Comparison of ENCODE assay signal across 8 mouse cellular contexts in genomic region chr4:32520628-32521360, GRCm38 (mm10).
DNase-seq lines count a peak whose midpoint lies in the region; ATAC-seq and TF ChIP-seq lines count a peak whose summit lies in the region.

No protein-coding gene starts in this region.

- H3K4me3 ChIP-seq in liver, adult 2 months (ENCODE audit: insufficient read depth, low read depth, low read length): no peak overlapping the region
- no peak overlapping the region for H3K4me3 ChIP-seq in heart, embryonic 10.5 days
- no peak overlapping the region for H3K4me3 ChIP-seq in kidney, embryonic 16.5 days (ENCODE audit: low read length)
- H3K4me3 ChIP-seq in neural tube, embryonic 14.5 days (ENCODE audit: low read depth, low read length): no peak overlapping the region

- no peak overlapping the region for H3K9ac ChIP-seq in liver, adult 2 months (ENCODE audit: low read depth, low read length)
- no peak overlapping the region for H3K9ac ChIP-seq in kidney, embryonic 16.5 days (replicated peaks; ENCODE audit: low read length)
- H3K9ac ChIP-seq in neural tube, embryonic 14.5 days (replicated peaks; ENCODE audit: low read depth, low read length): no peak overlapping the region

- peaks cover 24% of the 10 kb centered on the region for H3K4me1 ChIP-seq in liver, adult 2 months (ENCODE audit: control insufficient read depth, insufficient read depth, low read length)
- peaks cover 72% of the 10 kb centered on the region for H3K4me1 ChIP-seq in heart, embryonic 10.5 days
- peaks cover 38% of the 10 kb centered on the region for H3K4me1 ChIP-seq in kidney, embryonic 16.5 days (ENCODE audit: insufficient read depth, low read length)
- peaks cover 11% of the 10 kb centered on the region; the same call in 1 of the 2 replicates for H3K4me1 ChIP-seq in neural tube, embryonic 14.5 days (ENCODE audit: control insufficient read depth, insufficient read depth, low read length)

- no peaks in the 10 kb centered on the region for H3K9me3 ChIP-seq in heart, embryonic 10.5 days
- H3K9me3 ChIP-seq in kidney, embryonic 16.5 days (ENCODE audit: low read length): no peaks in the 10 kb centered on the region
- H3K9me3 ChIP-seq in neural tube, embryonic 14.5 days (ENCODE audit: control insufficient read depth, low read length): no peaks in the 10 kb centered on the region

- peak; percentile 87 for DNase-seq in liver, adult 2 months (ENCODE audit: extremely low read depth, low read depth, low spot score)
- DNase-seq in liver: no peak
- DNase-seq in heart, embryonic 10.5 days (ENCODE audit: low spot score): no peak
- no peak for DNase-seq in spleen, adult 18-20 months
- no peak for DNase-seq in spleen, postnatal 36 days (ENCODE audit: low spot score in 2 of 2)
- no peak for DNase-seq in gastrocnemius, postnatal 10 days

- H3K27ac ChIP-seq in liver, adult 2 months (replicated peaks; ENCODE audit: insufficient read depth, low read depth, low read length): no peak overlapping the region
- H3K27ac ChIP-seq in heart, embryonic 10.5 days: peak overlapping the region; percentile 67; the same call in 1 of the 2 replicates
- peak overlapping the region; percentile 67 for H3K27ac ChIP-seq in kidney, embryonic 16.5 days (ENCODE audit: low read length)
- peak overlapping the region; percentile 7; the same call in 1 of the 2 replicates for H3K27ac ChIP-seq in neural tube, embryonic 14.5 days (ENCODE audit: low read depth, low read length)

- H3K36me3 ChIP-seq in liver, adult 2 months (ENCODE audit: control insufficient read depth, insufficient read depth, low read length): no peaks in the 10 kb centered on the region
- H3K36me3 ChIP-seq in heart, embryonic 10.5 days: no peaks in the 10 kb centered on the region
- H3K36me3 ChIP-seq in kidney, embryonic 16.5 days (ENCODE audit: insufficient read depth, low read length): no peaks in the 10 kb centered on the region
- no peaks in the 10 kb centered on the region for H3K36me3 ChIP-seq in neural tube, embryonic 14.5 days (ENCODE audit: control insufficient read depth, insufficient read depth, low read length)

- peak; percentile 75; the same call in 1 of the 2 replicates for ATAC-seq in kidney, embryonic 16.5 days (ENCODE audit: low FRiP score, low TSS enrichment)
- no peak for ATAC-seq in neural tube, embryonic 14.5 days (ENCODE audit: low read depth)

- H3K79me2 ChIP-seq in liver, adult 2 months (ENCODE audit: control insufficient read depth, insufficient read depth, low read length): no peaks in the 10 kb centered on the region

- TF ChIP-seq CTCF in liver, adult 2 months (IDR thresholded peaks at IDR 0.05; ENCODE audit: low read depth, low read length): no peak

- H3K4me2 ChIP-seq in kidney, embryonic 16.5 days (replicated peaks; ENCODE audit: low read depth, low read length): 0 out of 2 replicates have a peak overlapping the region, but pooled peaks have one; percentile 10
- no peak overlapping the region for H3K4me2 ChIP-seq in neural tube, embryonic 14.5 days (ENCODE audit: low read depth, low read length)

- WGBS in liver, adult 2 months: 33% methylated on average over 18 of the region's 18 CpGs
- 40% methylated on average over 18 of the region's 18 CpGs for WGBS in heart, embryonic 10.5 days
- WGBS in kidney, embryonic 16.5 days: 35% methylated on average over 18 of the region's 18 CpGs
- WGBS in neural tube, embryonic 14.5 days: 44% methylated on average over 18 of the region's 18 CpGs

- no peaks in the 10 kb centered on the region for H3K27me3 ChIP-seq in liver, adult 2 months (ENCODE audit: control insufficient read depth, insufficient read depth, low read length)
- no peaks in the 10 kb centered on the region for H3K27me3 ChIP-seq in heart, embryonic 10.5 days (ENCODE audit: insufficient read depth, poor library complexity, severe bottlenecking)
- H3K27me3 ChIP-seq in kidney, embryonic 16.5 days (ENCODE audit: insufficient read depth, low read length): no peaks in the 10 kb centered on the region
- no peaks in the 10 kb centered on the region for H3K27me3 ChIP-seq in neural tube, embryonic 14.5 days (ENCODE audit: control insufficient read depth, insufficient read depth, low read length)

- no peak for TF ChIP-seq POLR2A in liver, adult 2 months (IDR thresholded peaks at IDR 0.05; ENCODE audit: extremely low read depth, insufficient read depth, low read length)
